Mouse (Mus musculus) G1E (cell line): ENCODE measurements at regions not wholly inside any gene's neighbourhood (a gene's known extent, or its start where the extent isn't known, plus 50 kb on each side); places are given as distances from the start of the nearest gene placed in this dataset.

Experiments
- CTCF ChIP-seq: IDR thresholded peaks from 2 replicates; pipeline ENCODE4 v1.5.1; 2012; ENCODE audit warnings: low read depth, low read length, inconsistent platforms, mixed read lengths
- GATA1 ChIP-seq: IDR thresholded peaks from 2 replicates; pipeline ENCODE4 v1.6.1; 2012; ENCODE audit warnings: borderline replicate concordance, low read length, inconsistent platforms, mixed read lengths
- POLR2AphosphoS5 ChIP-seq: IDR thresholded peaks from 2 replicates; pipeline ENCODE4 v1.6.1; 2012; ENCODE audit warnings: low read depth, low read length, inconsistent platforms; ENCODE audit not compliant: insufficient replicate concordance
- TAL1 ChIP-seq: conservative IDR thresholded peaks from 2 replicates; pipeline ENCODE4 v1.6.1; 2012; ENCODE audit warnings: low read depth, low read length, inconsistent platforms, mixed read lengths

- TF ChIP-seq GATA1, result no peak
- no peak for TF ChIP-seq CTCF
- no peak for TF ChIP-seq POLR2AphosphoS5
- no peak for TF ChIP-seq TAL1
Observed at GRCm38 (mm10) chr7:136082253-136082867, 366.2 kb upstream of the Mki67 start.
